Mouse (Mus musculus): ENCODE results near the gene Ildr1. TPM values are rescaled to one million over a fixed set of nuclear protein-coding genes. Genes with fewer than 3 reads are reported as not detected.

Gene Ildr1
- polyA plus RNA-seq, 1 experiment from 2014 or later: 0.37 TPM

- H3K9ac ChIP-seq (replicated peaks): no peak overlapping the region
- H3K27ac ChIP-seq (replicated peaks): no peak overlapping the region
- H3K9me3 ChIP-seq (replicated peaks): no peaks in the 10 kb centered on the region
- no peaks in the 10 kb centered on the region for H3K27me3 ChIP-seq (replicated peaks)
- no peak for ATAC-seq (ENCODE audit: low FRiP score)
- no peaks in the 10 kb centered on the region for H3K36me3 ChIP-seq
- H3K4me2 ChIP-seq: no peak overlapping the region
- H3K4me1 ChIP-seq: no peaks in the 10 kb centered on the region
- WGBS: 86% methylated on average over 4 of the region's 4 CpGs
- no peak overlapping the region for H3K4me3 ChIP-seq (replicated peaks)
These were observed 20.6 kb upstream of the Ildr1 start for GRCm38 (mm10) chr16:36673196-36673595.

GRCm38 (mm10) chr16:36674457-36675204 is 19.1 kb upstream of the Ildr1 start:
- Histone ChIP-seq H3K36me3 (no peaks in the 10 kb centered on the region), H3K27ac (replicated peaks) (no peak overlapping the region), H3K4me2 (no peak overlapping the region), H3K4me1 (no peaks in the 10 kb centered on the region), H3K4me3 (replicated peaks) (no peak overlapping the region), H3K27me3 (replicated peaks) (no peaks in the 10 kb centered on the region), H3K9ac (replicated peaks) (no peak overlapping the region), H3K9me3 (replicated peaks) (no peaks in the 10 kb centered on the region)
- no peak for ATAC-seq (ENCODE audit: low FRiP score)
- 77% methylated on average over 7 of the region's 7 CpGs for WGBS

DNA sequence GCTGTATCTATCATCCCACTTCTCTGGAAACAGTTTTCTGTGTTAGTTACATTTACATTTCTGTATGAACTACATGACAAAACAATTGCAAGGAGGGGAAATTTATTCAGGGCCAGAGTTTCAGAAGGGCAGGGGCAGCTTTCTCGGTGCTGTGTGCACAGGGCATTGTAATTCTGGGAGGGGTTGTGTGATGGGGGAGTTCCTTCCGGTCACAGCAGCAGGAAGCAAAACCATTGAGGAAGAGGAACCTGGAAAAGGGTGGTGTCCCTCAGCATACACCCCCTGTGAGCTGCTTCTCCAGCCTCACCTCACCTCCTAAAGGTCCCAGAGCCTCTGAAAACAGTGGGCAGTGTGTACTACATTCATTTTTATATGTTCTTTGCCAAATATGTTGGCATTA is 18.5 kb upstream of the Ildr1 start:
- ATAC-seq (ENCODE audit: low FRiP score): no peak
- H3K4me2 ChIP-seq: no peak overlapping the region
- no peaks in the 10 kb centered on the region for H3K4me1 ChIP-seq
- 34% methylated on average over 2 of the region's 2 CpGs for WGBS
- no peaks in the 10 kb centered on the region for H3K27me3 ChIP-seq (replicated peaks)
- H3K4me3 ChIP-seq (replicated peaks): no peak overlapping the region
- H3K9me3 ChIP-seq (replicated peaks): no peaks in the 10 kb centered on the region
- H3K27ac ChIP-seq (replicated peaks): no peak overlapping the region
- no peaks in the 10 kb centered on the region for H3K36me3 ChIP-seq
- H3K9ac ChIP-seq (replicated peaks): no peak overlapping the region

- Histone ChIP-seq H3K4me1 (no peaks in the 10 kb centered on the region), H3K36me3 (no peaks in the 10 kb centered on the region), H3K9me3 (replicated peaks) (no peaks in the 10 kb centered on the region), H3K9ac (replicated peaks) (no peak overlapping the region), H3K27me3 (replicated peaks) (no peaks in the 10 kb centered on the region), H3K4me3 (replicated peaks) (no peak overlapping the region), H3K27ac (replicated peaks) (no peak overlapping the region), H3K4me2 (no peak overlapping the region)
- WGBS: 97% methylated on average over 2 of the region's 2 CpGs
- no peak for ATAC-seq (ENCODE audit: low FRiP score)
These were observed 17.9 kb upstream of the Ildr1 start for GRCm38 (mm10) chr16:36675902-36676301.

GRCm38 (mm10) chr16:36681829-36682228 is 11.9 kb upstream of the Ildr1 start:
- Histone ChIP-seq H3K36me3 (no peaks in the 10 kb centered on the region), H3K27me3 (replicated peaks) (no peaks in the 10 kb centered on the region), H3K9ac (replicated peaks) (no peak overlapping the region), H3K4me3 (replicated peaks) (no peak overlapping the region), H3K4me1 (no peaks in the 10 kb centered on the region), H3K27ac (replicated peaks) (no peak overlapping the region), H3K4me2 (no peak overlapping the region), H3K9me3 (replicated peaks) (no peaks in the 10 kb centered on the region)
- WGBS: 97% methylated on average over 3 of the region's 3 CpGs
- ATAC-seq (ENCODE audit: low FRiP score): no peak

DNA sequence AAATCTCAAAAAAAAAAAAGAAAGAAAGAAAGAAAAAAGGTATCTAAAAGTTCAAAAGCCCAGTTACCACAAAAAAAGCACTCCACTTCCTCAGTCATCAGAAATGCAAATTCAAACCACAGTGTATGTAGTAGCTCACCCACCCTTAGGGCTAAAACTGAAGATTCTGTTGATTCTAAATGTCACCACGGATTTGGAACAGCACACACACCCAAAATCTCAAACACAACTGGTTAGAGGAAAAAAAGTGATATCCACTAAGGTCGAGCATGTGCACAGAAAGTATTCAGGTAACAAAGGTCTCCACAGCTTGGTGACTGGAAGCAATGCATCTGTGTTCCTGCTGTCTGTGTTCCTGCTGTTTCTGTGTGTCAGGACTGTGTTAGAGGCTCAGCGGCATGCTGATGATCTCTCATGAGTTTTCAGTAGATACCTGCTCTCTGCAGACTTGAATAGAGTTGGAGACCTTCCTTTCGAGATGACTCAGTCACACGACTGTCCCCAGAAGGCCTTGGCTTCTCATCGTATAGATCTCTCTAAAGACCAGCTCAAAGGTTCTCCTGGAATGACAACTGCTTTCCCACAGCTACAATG is 9.4 kb upstream of the Ildr1 start:
- Histone ChIP-seq H3K27ac (replicated peaks) (no peak overlapping the region), H3K27me3 (replicated peaks) (no peaks in the 10 kb centered on the region), H3K9ac (replicated peaks) (no peak overlapping the region), H3K4me3 (replicated peaks) (no peak overlapping the region), H3K4me1 (no peaks in the 10 kb centered on the region), H3K9me3 (replicated peaks) (no peaks in the 10 kb centered on the region), H3K36me3 (no peaks in the 10 kb centered on the region), H3K4me2 (no peak overlapping the region)
- WGBS: 79% methylated on average over 6 of the region's 6 CpGs
- ATAC-seq (ENCODE audit: low FRiP score): no peak

GRCm38 (mm10) chr16:36688076-36688475 is 5.7 kb upstream of the Ildr1 start:
- H3K4me1 ChIP-seq: no peaks in the 10 kb centered on the region
- 98% methylated on average over 2 of the region's 2 CpGs for WGBS
- H3K9me3 ChIP-seq (replicated peaks): no peaks in the 10 kb centered on the region
- H3K4me2 ChIP-seq: no peak overlapping the region
- H3K36me3 ChIP-seq: no peaks in the 10 kb centered on the region
- H3K27me3 ChIP-seq (replicated peaks): peaks cover 8% of the 10 kb centered on the region; the same call in 1 of the 2 replicates
- ATAC-seq (ENCODE audit: low FRiP score): no peak
- no peak overlapping the region for H3K27ac ChIP-seq (replicated peaks)
- no peak overlapping the region for H3K9ac ChIP-seq (replicated peaks)
- H3K4me3 ChIP-seq (replicated peaks): no peak overlapping the region

DNA sequence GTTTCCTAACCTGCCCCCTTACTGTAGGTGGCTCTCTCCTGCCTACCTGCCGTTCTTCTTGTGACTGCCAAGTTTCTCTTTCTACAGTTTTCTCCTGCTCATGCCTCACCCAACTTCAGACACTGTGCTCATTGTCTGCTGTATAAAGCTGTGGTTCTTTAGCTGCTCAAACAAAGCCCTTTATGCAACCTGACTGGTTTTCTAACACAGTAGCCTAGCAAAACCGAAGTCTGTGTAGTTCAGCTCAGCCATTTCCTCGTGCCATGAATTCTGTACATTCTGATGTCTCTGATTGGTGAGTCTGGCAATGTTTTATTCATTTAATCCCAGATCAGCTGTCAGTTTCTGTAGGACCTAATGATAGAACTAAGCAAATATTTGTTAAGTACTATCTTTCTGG is 2.3 kb upstream of the Ildr1 start:
- no peak overlapping the region for H3K9ac ChIP-seq (replicated peaks)
- H3K4me2 ChIP-seq: no peak overlapping the region
- no peaks in the 10 kb centered on the region for H3K9me3 ChIP-seq (replicated peaks)
- no peak overlapping the region for H3K27ac ChIP-seq (replicated peaks)
- H3K4me3 ChIP-seq (replicated peaks): no peak overlapping the region
- ATAC-seq (ENCODE audit: low FRiP score): no peak
- peaks cover 8% of the 10 kb centered on the region for H3K4me1 ChIP-seq
- no peaks in the 10 kb centered on the region for H3K36me3 ChIP-seq
- peaks cover 28% of the 10 kb centered on the region for H3K27me3 ChIP-seq (replicated peaks)
- 67% methylated on average over 3 of the region's 3 CpGs for WGBS

GRCm38 (mm10) chr16:36694798-36695290 is 1.1 kb downstream of the Ildr1 start:
- H3K9ac ChIP-seq (replicated peaks): no peak overlapping the region
- no peak overlapping the region for H3K4me3 ChIP-seq (replicated peaks)
- no peaks in the 10 kb centered on the region for H3K36me3 ChIP-seq
- no peak overlapping the region for H3K4me2 ChIP-seq
- no peaks in the 10 kb centered on the region for H3K9me3 ChIP-seq (replicated peaks)
- WGBS: 66% methylated on average over 9 of the region's 9 CpGs
- no peak overlapping the region for H3K27ac ChIP-seq (replicated peaks)
- peaks cover 28% of the 10 kb centered on the region for H3K27me3 ChIP-seq (replicated peaks)
- peaks cover 8% of the 10 kb centered on the region for H3K4me1 ChIP-seq
- ATAC-seq (ENCODE audit: low FRiP score): no peak

GRCm38 (mm10) chr16:36697331-36697730 is 3.6 kb downstream of the Ildr1 start:
- 84% methylated on average over 8 of the region's 8 CpGs for WGBS
- Histone ChIP-seq H3K4me1 (peaks cover 8% of the 10 kb centered on the region), H3K27ac (replicated peaks) (no peak overlapping the region), H3K4me2 (no peak overlapping the region), H3K9me3 (replicated peaks) (no peaks in the 10 kb centered on the region), H3K4me3 (replicated peaks) (no peak overlapping the region), H3K36me3 (no peaks in the 10 kb centered on the region), H3K9ac (replicated peaks) (no peak overlapping the region), H3K27me3 (replicated peaks) (peaks cover 26% of the 10 kb centered on the region)
- no peak for ATAC-seq (ENCODE audit: low FRiP score)

DNA sequence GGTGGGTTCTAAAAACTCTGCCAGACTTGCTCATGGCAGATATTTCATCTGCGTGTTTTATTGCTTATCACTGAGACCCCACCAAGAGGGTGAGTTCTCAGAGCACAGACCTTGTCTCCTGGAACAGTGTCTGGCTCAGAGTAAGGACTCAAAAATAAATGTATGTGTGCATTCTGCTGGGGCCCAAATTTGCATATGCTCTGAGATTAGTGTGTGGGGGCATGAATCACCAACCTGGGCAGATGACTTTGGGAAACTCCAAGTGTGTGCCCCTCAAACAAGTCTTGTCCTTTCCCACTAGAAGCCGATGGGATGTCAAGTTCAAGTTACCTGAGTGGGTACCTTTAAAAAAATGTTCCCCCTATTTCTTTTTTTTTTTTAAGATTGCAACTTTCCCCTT is 6.7 kb downstream of the Ildr1 start:
- Histone ChIP-seq H3K9ac (replicated peaks) (no peak overlapping the region), H3K4me2 (no peak overlapping the region), H3K4me3 (replicated peaks) (no peak overlapping the region), H3K27me3 (replicated peaks) (no peaks in the 10 kb centered on the region), H3K4me1 (no peaks in the 10 kb centered on the region), H3K36me3 (no peaks in the 10 kb centered on the region), H3K27ac (replicated peaks) (no peak overlapping the region), H3K9me3 (replicated peaks) (no peaks in the 10 kb centered on the region)
- 95% methylated on average over 2 of the region's 2 CpGs for WGBS
- ATAC-seq (ENCODE audit: low FRiP score): no peak

DNA sequence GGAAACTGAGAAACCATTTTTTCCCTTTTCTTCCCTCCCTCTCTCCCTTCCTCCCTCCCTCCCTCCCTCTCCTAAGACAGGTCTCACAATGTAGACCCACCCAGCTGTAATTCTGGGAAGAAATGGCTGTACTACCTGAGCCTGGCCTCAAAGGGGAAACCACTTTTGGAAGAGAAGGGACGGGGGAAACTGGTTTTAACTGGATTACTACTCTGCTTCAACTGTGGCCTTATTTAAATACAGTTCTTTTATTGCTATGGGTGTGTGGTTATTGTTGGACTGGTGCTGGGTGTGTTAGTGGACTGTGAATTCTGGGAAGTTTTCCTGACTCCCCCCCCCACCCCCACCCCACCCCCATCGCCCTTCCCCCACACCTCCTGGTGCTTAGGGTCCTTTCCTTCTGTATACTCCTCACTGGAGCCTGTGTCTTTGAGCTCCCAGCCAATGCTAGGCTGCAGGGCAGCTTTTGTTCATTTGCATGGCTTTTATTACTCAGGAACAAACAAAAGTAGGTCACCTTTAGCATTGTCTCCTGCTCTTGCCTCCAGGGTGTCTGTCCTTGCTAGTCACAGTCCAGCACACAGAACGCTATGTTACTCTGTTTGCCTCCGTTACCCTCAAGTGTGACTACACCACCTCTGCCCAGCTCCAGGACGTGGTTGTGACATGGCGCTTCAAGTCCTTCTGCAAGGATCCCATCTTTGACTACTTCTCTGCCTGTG is 14.1 kb downstream of the Ildr1 start:
- ATAC-seq (ENCODE audit: low FRiP score): no peak

More for the DNA sequence above, 14.1 kb downstream of the Ildr1 start:
- Histone ChIP-seq H3K9ac (replicated peaks) (no peak overlapping the region), H3K4me2 (no peak overlapping the region), H3K9me3 (replicated peaks) (no peaks in the 10 kb centered on the region), H3K4me1 (no peaks in the 10 kb centered on the region), H3K4me3 (replicated peaks) (no peak overlapping the region), H3K36me3 (no peaks in the 10 kb centered on the region), H3K27ac (replicated peaks) (no peak overlapping the region), H3K27me3 (replicated peaks) (no peaks in the 10 kb centered on the region)
- WGBS: 74% methylated on average over 6 of the region's 6 CpGs
